Mouse (Mus musculus) brain, embryonic 14.5 days (tissue): ENCODE results near the gene Slc39a11.

Experiments used
- CTCF ChIP-seq: fragments of 200-500 bp; IDR thresholded peaks from 2 replicates; pipeline ENCODE4 v1.5.1; 2012; ENCODE audit warnings: inconsistent platforms, mild to moderate bottlenecking, moderate library complexity, borderline replicate concordance; ENCODE audit not compliant: insufficient read depth, insufficient read length; ENCODE audit errors: extremely low read depth
- POLR2A ChIP-seq: fragments of 200-500 bp; IDR thresholded peaks from 2 replicates; pipeline ENCODE4 v1.6.1; 2012; ENCODE audit warnings: mild to moderate bottlenecking, inconsistent platforms, borderline replicate concordance; ENCODE audit not compliant: poor library complexity, insufficient read depth, insufficient read length, severe bottlenecking; ENCODE audit errors: extremely low read depth

GRCm38 (mm10) chr11:113658319-113658718, 8.4 kb upstream of the Slc39a11 start:
- TF ChIP-seq POLR2A (no peak), CTCF (no peak)
